Mouse (Mus musculus): ENCODE data around the gene Ccdc186.
"Not testable (repeated sequence)": the region's sequence is repeated elsewhere in the genome, so short reads cannot be mapped to it uniquely, and the experiment has no call there.

The Ccdc186 gene

DNA sequence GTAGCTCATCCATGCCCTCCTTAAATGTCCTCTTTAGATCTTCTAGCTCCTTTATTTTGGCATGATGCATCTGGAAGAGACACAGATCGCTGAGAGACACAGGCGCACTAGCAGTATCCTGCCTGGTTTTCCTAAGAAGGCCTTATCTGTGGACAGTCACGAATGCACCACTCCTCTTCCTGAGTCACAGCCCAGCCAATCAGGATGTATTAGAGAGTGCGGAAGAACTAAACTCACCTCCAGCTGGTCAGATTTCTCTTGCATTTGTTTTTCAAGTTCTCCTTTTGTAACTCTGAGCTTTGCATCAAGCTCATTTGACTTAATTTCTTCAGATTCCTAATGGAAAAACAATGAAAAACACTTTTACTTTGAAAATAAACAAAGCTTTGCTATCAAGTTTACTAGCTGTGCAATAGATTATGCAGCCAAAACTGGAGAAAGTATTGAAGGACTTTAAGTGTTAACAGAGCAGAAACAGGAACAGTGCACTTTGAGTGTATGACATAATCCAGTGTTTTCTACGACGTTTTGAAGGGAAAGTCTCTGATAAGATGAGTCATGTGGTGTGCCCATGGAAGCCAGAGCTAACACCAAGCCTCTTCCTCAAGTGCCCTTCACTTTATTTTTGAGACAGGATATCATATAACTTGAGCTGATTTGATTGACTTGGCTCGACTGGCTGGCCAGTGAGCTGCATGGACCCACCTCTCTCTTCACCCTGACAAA lies 20.9 kb downstream of the Ccdc186 start:
- no peak for DNase-seq

DNA sequence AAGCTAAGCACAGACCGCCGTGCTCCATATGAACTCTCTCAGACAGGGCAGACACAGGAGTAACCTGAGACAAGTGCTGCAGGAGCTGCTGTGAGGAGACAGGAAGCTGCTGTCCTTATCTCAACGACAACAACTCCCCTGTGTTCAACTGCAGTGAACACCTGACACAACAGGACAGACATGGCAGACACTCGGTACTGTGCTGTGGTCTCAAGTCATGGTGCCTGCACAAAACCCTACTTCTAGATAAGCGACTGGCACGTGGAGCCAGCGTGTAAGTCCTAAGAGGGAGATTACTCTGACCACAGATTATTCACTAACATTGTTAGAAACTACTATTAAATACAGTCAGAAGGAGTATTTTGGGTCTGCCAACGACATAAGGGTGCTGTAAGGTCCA lies 21.8 kb downstream of the Ccdc186 start:
- DNase-seq = no peak

DNA sequence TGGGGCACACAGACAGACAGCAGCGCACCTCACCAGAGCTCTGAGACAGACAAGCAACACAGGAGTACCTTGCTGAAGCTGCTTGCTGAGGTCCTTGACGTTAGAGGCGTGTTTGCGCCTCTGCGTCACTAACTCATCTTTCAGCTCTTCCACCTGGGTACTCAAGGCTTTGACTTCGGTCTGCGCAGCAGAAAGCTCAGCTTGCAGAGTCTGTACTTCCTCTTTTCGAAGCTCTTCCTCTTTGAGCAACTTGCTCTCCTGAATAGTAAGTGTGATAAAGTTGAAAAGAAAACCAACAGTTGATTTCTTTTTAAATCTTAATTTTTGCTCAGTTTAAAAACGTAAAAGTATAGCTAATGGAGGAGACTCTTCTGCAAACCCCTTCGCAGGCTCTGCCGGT lies 24.6 kb downstream of the Ccdc186 start:
- DNase-seq = no peak

DNA sequence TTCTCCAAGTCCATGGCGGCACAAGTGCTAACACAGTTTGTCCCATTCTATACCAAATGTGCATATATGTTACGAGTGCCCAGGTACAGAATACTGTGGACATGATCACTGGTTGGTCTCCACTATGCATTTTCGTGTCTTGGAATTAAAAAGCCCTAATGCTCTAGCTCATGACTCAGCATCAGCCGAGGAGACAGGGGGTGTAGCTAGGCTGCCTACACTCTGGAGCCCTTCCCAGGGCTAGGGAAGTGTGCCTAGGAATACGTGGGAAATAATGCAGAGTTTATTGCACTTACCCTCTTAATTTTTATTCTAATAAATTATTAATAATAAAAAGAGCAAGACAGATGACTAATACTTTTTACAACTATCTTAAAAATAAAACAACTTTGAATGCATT lies 33.0 kb downstream of the Ccdc186 start:
- no peak for DNase-seq

DNA sequence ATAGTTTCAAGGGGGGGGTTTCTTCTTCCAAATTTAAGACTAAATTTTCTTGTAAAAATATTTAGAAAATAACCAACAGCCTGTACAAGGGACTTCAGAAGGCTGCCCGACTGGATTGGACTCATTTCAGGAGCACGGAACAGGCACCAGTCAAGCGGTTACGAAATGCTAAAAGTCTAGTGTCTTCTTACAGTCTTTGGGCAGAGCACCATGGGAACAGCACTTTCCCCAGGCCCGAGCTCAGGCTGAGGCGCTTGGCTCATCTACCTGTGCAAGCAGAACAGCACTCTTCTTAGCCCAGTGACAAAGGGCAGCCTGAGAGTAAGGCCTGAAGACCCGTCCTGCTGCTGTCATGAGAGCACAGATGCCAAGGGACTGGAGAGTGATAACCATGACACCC lies 34.1 kb downstream of the Ccdc186 start:
- no peak for DNase-seq

DNA sequence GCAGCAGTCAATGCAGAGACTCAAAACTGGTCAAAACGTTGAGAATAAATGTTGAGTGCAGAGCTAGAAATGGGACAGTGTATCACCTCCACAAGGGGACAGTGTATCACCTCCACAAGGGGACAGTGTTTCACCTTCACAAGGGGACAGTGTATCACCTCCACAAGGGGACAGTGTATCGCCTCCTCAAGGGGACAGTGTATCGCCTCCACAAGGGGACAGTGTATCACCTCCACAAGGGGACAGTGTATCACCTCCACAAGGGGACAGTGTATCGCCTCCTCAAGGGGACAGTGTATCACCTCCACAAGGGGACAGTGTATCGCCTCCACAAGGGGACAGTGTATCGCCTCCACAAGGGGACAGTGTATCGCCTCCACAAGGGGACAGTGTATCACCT lies 43.5 kb downstream of the Ccdc186 start:
- not testable (repeated sequence) for DNase-seq

DNA sequence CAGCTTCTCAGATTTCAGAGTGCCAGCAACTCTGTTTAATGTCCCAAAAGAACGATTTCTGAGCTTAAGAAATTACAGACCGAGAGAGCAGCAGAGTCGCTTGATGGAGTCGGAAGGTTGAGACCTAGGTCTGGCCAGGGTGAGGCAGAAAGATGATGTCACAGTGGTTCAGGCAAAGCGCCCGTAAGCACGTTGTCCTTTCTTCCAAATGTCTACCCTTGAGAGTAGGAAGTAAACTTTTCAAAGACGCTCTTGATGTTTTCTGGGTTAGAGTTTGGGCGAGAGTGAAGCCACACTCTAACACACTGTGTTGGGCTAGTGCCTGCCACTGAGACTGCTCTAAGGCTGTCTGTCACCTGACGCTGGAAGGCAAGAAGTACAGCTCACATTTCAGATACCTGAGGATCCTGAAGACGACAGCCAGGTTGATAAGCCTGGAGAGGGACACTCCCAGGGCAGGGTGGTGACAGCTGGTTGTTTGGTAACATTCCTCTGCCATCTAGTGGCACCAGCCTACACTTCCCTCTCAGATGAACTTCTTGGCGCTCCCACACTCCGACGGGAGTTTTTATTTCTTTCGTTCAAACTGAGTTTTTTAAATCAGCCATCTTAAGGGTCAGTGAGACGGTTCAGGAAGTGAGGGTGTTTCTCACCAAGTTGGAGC lies 45.1 kb downstream of the Ccdc186 start:
- peak; percentile 13 for DNase-seq

DNA sequence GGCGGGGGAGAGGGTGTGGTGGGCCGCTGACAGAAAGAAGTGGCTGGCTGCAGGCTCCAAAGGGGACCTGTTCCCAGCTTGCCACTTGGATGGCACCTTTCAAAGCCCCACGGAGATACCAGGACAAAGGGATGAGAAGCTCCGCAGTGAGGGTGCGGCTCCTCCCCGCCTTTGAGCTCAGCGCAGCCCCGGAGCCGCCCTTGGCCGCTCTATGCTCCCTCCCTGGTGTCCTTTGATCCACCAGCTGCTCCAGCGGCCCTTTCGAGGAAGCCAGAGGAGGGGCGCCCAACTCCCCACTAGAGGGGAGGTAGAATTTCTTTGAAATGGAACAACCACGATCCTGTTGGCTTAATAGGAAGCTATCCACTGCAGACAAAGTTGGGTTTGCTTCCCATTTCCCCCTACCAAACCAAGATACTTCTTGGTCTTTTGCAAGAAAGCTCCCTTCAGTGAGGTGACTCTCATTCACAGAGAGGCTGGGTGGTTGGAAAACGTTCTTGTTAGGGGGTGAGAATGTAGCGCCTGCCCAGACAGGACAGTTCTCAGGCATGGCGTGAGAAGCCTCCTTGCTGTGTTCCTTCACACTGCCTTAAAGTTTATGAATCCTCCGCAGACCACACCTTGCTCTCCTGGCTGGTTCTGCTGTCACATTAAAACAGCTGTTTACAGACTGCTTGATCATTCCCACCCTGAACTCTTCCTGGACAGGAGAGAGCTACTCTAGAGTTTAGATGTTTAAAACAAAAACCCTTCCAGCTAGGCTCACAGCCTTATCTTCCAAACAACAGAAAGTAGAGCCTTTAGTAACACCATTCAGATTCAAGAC lies 45.9 kb downstream of the Ccdc186 start:
- no peak for DNase-seq

DNA sequence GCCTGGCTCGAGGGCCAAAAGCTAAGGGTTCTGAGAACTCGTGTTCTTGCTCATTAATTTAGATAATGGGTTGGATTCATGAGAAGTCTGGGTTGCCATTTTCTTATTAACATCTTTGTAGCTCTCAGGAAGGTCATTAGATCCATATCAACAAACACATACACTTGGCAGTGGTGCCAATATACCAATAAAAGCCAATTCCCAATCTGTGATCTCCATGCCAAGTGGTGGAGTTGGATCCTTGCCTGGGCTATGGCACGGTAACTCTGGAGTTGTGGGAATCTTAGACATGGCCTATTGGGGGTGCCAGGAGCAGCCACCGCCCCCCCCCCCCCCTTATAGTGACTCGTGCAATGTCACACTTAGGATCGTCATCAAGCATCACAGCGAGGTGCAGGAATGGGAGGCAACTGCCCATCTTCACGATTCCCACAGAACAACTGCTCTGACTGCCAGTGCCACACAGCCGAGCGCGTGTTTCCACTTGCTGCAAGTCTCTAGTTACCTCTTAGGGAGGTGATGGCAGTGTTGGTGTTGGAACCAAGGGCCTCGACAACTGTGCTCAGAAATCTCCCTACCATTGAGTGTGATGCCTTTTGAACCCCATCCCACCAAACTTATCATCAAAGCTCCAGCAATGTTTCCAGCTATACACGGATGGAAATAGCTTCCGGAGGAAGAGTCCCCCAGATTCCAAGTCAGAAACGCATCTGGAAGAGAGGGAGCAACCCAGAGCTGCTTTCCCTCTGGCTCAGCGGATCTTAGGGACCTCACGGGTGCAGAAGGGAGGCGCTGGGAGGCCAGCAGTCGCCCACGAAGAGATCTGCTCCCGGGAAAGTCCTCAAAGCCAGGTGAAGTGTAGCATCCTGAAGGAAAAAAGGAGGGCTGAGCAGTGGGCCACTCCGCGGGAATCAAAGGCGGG lies 46.8 kb downstream of the Ccdc186 start:
- DNase-seq = no peak

DNA sequence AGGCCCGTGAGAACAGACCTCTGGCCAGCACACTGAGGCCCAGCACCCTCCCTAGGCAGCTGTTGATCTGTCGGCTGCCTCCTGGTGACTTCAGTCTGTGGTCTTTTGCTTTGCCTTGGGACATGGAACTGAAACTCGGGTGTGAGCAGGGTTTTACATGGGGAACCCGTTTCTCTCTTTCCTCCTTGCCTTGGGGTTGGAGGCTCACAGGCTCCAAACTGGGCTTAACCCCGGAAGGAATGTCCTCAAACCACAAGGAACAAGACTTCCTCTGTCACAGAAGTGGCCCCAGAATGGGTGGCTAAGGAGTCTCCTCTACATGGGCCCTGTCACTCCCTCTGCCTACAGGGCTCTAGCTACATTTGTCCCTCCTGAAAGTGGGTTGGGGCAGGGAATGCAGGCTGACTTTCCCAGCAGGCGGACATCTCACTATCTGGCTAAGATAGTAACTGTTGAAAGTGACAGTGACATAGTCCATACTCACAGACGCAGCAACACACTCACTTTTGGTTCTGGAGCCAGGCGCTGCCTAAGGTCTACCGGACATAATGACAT lies 47.5 kb downstream of the Ccdc186 start:
- no peak for DNase-seq

DNA sequence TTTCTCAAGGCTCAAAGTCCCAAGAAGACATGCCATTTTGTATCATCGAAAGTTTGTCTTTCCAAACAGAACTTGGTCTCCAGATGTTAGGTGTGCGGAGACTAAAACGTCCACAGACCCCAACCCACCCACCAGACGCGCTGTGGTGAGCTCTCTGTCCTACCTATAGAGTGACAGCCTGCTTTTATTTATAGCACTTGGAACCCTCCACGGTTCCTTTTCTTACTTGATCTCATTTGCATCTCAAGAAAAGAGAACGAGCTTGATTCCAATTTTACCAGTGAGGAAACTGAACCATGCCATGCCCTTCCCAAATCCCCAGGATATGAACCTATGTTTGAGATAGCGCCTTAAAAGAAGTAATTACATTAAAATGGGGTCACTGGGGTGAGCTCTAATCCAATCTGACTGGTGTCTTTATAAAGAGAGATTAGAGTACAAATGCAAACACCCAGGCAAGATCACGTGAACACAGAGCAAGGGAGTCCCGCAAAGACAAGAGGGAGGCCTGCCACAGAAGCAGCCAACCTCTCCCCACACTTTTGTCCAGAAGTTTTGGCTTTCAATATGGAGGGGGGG lies 48.5 kb downstream of the Ccdc186 start:
- no peak for DNase-seq

DNA sequence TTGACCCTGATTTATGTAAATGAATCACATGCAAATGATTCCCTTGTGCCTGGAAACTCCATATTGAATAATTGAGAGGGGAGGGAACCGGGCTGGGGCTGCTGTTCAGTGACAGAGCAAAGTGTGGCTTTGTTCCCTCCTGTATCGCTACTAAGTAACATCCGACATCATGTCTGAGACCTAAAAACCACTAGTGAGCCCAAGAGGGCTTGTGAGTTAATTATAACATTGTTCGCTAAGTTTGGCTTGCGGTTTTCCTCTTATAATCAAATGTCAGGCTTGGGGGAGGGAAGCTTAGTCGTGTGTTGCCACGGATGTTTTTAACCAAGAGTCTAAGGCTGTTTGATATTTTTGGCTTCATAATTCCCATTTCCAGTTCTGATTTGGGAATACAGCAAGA lies 49.8 kb downstream of the Ccdc186 start:
- no peak for DNase-seq

DNA sequence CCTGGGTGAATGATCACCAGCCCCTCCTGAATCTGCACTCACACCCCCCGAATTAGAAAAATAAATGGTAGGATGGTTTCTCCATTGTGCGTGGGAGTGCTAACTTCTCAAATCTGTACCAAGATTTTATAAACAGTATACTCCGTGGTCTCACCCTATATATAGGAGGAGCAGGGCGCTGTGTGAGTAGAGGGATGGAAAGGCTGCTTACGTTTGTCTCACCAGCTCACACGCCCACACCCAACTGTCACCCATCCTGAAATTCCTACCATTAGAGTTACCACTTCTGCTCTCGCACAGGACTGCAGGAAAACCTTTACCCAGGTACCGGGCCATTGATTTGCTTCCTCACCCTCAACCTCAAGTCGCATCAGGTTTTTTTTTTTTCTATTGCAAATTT lies 53.0 kb downstream of the Ccdc186 start:
- no peak for DNase-seq

DNA sequence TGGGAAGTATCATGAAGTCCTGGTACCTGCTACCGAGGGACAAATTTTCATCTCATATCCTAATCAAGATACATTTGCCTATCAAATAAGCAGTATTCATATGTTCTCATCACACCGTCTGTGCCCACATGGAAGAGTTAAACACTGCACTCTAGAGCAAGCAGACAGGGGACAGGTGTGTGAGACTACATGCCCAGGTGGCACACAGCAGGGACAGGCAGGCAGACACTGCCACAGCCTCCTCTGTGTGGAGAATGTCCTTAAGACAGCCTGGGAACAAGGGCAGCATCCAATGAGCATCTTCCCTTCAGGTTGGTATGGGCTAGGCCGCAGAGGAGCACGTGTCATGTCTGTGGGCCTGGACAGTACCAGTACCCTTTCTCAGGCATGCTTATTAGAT lies 59.3 kb downstream of the Ccdc186 start:
- peak; percentile 54 for DNase-seq

DNA sequence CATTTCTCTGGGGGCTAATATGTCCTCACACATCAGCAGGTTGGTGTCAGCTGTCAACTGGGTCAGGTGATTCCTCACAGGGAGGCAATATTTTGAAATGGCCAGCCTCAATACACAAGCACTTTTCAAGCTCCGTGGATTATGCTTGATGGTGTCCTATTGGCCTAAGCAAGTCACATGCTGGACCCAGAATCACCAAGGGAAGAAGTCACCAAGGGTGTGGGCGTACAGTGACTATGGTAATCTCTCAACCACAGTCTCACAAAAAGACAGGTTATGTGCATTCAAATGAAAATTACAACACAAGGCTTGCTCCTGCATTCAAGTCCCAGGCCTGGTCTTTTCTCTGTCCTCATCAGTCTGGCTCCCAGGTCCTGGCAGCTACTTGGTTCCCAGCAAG lies 60.3 kb downstream of the Ccdc186 start:
- DNase-seq = no peak

DNA sequence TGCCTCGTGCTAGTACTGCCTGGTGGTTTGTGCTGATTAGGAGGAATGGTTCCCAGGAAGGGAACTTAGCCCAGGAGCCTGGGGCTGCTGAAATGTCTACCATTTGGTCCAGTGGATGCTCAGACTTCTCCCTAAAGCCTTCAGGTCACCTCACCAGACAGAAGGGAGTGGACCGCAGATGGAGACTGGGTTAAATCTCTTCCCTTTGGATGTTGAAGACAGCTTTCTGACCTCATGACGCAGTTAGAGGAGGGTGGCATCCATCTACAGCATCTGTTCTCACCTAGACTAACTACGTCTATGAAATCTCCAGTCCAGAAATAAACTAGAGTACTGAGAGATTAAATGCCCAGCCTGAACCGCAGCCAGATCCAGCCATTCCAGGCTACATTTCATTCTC lies 60.9 kb downstream of the Ccdc186 start:
- no peak for DNase-seq

DNA sequence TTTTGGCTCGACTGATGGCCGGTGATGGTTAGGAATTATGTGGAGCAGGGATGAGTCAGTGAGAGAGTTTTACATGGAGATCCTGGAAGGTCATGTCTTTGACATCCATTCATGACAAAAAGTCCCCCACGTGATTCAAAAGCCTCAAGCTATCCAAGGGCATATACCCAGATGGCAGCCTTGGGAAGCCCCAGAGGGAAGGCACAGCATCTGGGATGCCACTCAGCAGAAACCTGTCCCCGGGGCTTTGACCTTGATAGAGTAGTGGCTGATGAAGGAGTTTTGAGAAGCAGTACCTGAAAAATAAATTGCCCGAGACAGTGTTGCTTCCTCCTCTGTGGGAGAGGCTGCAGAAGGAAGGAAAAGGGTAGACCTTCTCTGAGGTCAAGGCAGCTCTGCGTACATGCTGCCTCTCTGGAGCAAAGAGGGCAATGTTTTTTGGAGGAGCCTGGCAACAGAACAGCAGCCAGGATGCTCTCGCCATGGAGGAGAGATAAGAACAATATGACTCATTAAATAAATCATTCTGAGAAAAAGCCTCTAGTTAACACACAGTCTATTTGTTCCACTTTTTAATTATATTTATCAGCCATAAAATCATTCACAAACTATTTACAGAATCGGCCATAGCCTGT lies 61.6 kb downstream of the Ccdc186 start:
- DNase-seq = peak; percentile 17

DNA sequence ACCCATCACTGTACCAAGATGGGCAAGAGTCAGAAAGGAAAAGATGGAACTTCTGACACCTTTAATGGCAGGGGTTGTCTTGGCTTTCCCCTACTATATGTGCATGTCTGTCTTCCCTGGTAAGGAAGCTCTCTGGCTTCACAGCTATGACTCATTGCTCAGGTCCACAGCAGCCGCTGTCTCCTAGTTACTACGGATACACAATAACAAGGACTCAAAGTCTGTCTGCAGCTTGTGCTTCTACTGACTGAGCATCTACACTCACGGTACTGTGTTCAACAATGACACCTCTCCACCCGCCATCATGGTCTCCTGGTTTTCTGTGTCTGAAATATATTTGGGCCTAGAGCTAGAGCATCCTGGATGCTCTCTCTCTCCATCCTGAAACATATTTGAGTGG lies 62.2 kb downstream of the Ccdc186 start:
- no peak for DNase-seq

DNA sequence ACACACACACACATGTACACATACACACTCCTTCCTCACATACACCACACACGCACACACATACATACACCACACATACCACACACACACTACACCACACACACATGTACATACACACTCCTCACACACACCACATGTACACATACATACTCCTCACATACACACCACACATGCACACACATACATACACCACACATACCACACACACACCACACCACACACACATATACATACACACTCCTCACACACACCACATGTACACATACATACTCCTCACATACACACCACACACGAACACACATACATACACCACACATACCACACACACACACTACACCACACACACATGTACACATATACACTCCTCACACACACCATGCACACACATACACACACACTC lies 63.7 kb downstream of the Ccdc186 start:
- DNase-seq = no peak

DNA sequence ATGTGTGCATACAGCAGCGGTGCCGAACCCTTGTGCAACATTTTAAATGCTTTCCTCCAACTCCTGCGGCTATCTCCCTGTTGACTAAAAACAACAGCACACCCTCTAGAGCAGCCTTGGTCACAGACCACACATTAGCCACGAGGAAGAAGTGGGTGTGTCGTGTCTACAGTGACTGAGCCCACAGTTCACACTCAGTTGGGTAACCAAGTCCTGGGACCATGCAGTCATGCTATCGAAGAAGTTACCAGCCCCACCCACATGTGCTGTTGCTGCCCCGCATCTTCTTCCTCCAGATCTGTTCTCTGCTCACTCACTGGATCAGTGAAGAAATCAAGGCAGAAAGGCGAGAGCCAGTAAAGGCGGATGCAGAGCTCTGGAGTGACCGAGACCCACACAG lies 65.6 kb downstream of the Ccdc186 start:
- DNase-seq = no peak

DNA sequence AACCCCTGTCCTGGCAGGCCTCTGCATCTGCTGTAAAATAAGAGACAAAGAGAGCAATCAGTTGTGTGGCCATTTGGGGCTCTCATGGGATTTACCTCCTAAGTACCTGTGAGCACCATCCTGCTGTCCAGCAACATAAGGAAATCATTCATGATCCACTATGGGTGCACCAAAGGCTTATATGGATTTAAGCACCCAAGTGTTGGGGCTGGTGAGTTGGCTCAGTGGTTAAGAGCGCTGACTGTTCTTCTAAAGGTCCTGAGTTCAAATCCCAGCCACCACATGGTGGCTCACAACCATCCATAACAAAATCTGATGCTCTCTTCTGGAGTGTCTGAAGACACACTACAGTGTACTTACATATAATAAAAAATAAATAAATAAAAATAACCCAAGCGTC lies 67.5 kb downstream of the Ccdc186 start:
- not testable (repeated sequence) for DNase-seq

DNA sequence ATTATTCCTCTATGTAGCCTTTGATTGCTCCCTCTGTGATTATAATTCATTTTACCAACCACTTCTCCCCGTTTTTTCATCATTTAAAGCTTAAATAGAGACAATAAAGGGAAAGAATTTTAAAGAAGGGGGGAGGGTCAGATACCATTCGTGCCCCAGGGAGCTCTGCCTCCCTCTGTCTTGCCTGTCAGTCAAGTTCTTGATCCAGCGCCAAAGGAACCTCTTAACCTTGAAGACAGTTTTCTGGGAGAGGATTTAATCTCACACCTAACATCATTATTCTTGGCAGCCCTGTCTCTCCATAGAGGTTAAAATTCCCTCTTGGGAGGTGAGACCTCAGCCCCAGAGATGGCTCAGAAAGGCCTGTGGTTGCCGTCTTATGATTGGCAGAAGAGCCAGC lies 71.3 kb downstream of the Ccdc186 start:
- no peak for DNase-seq

Measured in cerebellum, adult 9-11 months (tissue).